Mouse (Mus musculus): ENCODE measurements around the gene Jade2. TPM values are rescaled to one million over a fixed set of nuclear protein-coding genes. Genes with fewer than 3 reads are reported as not detected.

Gene Jade2
- total RNA-seq (2021): 10 to 100 TPM; 34.0 to 39.7 TPM

DNA sequence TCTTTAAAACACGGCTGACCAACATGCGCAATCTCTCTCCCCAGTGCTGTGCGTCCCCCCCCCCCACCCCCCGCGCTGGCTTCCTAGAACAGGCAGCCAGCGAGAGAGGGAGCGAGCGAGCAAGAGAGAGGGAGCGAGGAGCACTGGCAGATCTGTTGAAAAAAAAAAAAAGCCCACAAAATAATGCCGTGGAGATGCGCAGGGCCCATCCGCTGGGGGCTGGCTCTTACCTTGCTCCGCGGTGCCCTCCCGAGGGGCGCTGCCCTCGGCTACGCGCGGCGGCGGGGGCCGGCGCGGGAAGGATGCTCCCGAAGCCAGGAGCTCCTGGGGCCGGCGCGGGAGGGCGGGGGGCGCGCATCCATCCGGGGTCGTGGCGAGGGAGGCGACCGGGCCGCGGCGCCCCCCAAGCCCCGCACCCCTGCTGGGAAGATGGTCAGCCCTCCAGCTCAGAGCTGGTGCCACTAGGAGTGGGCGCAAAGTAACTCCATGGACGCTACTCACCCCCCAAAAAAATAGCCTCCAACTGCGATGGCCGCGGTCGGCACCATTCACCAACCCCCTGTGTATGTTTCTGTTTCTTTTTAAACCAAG lies at the start of gene Jade2:
Gene Jade2, minus strand, starts transcription at position 573 of the 591 bp plus-strand sequence.
- intact Hi-C loops (cut with DNase I): loop anchor here (1.0 to 5.0 kb wide), 5 partner anchors 90 to 505 kb away; partner anchors contain the start of genes Cdkn2aipnl, Ppp2ca, Ube2b and Vdac1

DNA sequence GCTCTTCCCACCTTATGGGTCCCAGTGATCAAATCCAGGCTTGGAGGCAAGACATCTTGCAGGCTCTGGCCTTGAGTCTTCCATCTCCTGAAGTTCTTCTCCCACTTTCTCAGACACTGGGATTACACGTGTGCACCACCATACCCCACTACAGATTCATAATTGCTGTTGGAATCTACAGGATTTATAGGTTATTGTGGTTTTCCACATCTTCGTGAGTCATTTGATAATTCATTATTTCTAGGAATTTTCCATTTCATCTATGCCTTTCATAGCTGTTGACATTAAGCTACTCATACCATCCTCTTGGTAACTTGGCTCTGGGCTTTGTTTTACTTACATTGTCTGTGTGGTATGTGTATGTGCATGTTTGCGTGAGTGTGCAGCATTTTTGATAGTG lies 46.8 kb upstream of the Jade2 start:
- intact Hi-C loops (cut with DNase I): no loop called here
- no peak for DNase-seq (ENCODE audit: low spot score in 2 of 2)

More for the DNA sequence above, at the start of gene Jade2:
- peak; percentile 62 to 63 for DNase-seq (ENCODE audit: low spot score in 2 of 2)

DNA sequence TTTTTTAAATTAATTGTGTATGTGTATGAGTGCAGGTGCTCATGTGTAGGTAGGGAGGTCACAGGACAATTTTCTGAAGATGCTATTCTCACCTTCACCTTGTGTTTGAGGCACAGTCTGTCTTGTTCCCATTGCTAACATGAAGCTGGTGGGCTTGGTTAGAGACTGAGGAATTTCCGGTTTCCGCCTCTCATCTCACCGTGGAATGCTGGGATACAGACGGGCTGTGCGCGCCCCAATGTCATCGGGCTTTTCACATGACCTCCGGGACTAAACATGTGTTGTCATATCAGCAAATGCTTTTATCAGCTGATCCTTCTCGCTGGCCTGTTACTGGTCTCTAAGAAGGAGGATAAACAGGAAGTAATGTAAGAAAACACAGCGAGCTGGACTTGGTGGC lies 42.2 kb upstream of the Jade2 start:
- intact Hi-C loops (cut with DNase I): loop anchor here (5.0 kb wide), 1 partner anchor 48 kb away; no protein-coding TSS in a partner anchor

DNA sequence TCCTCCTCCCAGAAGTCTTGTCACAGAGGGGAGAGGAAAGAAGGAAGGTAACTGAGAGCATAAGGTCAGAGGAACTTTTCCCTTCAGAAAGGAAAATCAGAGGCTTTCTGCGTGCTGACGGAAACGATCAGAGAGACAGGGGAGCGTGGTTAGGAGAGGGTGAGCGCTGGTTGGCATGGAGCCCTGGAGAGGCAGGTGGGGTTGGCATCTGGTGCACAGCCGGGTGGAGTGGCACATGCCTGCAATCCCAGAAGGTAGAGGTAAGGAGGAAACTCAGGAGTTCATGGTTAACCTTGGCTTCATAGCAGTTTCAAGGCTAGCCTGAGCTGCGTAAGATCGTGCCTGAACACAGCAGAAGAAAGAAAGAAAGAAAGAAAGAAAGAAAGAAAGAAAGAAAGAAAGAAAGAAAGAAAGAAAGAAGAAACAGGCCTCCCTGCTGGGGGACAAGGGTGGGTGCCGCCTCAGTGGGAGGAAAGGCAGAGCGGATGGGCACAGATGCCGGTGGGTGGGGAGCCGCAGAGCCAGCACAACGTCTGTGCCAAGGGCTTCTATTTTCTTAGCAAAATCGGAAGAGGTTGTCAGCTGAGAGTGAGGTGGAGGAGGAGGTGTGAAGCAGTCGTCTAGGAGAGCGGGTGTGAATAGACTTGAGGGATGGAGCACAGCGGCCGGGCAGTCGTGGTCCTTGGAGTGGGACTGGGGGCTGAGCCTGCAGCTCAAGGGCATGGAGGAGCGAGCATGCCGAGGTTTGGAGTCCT lies 41.0 kb upstream of the Jade2 start:
- peak; percentile 82 to 88 for DNase-seq (ENCODE audit: low spot score in 2 of 2)
- intact Hi-C loops (cut with DNase I): loop anchor here (1.0 to 5.0 kb wide), 2 partner anchors 40 to 49 kb away; no protein-coding TSS in a partner anchor

More for the DNA sequence above, 42.2 kb upstream of the Jade2 start:
- no peak for DNase-seq (ENCODE audit: low spot score in 2 of 2)

DNA sequence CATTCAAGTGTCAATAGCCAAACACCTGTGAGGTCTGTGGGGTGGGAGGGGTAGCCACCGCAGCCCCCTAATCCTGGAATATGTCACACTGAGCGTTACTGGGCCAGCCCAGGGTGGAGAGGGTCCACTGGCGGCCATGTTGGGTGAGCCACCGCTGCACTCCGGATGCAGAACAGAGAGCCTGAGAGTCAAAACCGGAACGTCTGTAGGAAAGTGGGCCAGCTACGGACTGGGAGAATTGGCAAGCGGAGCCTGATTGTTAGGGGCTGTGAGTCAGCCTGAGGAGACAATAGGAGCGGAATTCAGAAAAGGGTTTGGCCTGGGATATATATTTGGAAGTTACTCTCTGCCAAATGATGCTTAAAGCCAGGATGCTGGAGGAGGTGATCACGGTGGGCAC lies 39.9 kb upstream of the Jade2 start:
- intact Hi-C loops (cut with DNase I): loop anchor here (5.0 kb wide), 1 partner anchor 50 kb away; no protein-coding TSS in a partner anchor
- peak; percentile 25 to 33 for DNase-seq (ENCODE audit: low spot score in 2 of 2)

DNA sequence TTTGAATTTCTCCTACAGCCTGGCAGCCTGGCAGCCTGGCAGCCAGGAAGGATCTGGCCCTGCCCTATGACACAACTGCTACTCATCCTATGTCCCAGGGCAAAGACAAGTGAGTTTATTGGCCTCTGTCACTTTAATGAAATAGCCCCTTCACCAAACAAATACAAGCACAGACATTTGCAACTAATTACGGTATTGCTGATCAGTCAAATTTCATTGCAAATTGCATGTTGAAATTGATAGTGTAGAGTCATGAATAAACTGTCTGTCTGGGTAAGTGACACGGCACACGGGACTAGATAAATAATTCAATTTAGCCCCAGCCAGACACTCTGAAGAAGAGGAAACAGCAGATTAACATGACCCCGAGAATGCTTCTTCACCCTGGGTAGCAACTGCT lies 38.6 kb upstream of the Jade2 start:
- intact Hi-C loops (cut with DNase I): loop anchor here (5.0 kb wide), 1 partner anchor 51 kb away; no protein-coding TSS in a partner anchor
- no peak for DNase-seq (ENCODE audit: low spot score in 2 of 2)

DNA sequence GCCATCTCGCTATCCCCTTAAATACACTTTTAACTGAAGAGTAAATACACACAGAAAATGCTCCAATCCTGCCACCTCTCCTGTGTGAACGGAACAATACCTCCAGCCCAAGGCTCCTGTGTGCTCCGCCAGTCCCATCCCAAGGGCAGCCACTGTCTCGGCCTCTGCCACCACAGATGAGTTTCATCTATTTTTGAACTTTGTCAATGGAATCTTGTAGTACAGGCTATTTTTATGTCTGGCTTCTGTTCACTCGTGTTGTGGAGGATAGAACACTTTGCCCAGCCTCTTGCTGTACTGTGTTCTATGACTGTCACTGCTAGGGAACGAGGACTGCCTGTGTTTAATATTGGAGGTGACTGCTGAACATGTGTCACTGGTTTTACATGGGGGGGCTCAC lies 28.2 kb upstream of the Jade2 start:
- intact Hi-C loops (cut with DNase I): no loop called here
- DNase-seq (ENCODE audit: low spot score in 2 of 2): no peak

DNA sequence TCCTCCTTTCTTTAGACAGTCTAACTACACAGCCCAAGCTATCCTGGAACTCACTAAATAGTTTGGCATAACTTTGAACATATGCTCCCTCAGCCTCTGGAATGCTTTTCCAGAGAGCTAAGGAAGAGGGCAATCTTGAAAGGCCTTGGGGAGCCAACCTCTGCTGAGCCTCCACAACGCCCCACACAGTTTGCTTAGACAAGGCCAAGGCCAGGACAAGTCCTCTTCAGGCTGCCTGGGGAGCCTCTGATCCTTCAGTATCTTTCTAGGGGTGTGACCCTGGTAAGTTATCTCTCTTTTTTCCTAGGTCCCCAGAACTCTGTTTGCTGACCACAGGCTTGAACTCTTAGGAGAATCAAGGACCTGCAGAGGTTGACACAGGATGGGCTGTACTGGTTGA lies 26.6 kb upstream of the Jade2 start:
- intact Hi-C loops (cut with DNase I): no loop called here
- DNase-seq (ENCODE audit: low spot score in 2 of 2): no peak

DNA sequence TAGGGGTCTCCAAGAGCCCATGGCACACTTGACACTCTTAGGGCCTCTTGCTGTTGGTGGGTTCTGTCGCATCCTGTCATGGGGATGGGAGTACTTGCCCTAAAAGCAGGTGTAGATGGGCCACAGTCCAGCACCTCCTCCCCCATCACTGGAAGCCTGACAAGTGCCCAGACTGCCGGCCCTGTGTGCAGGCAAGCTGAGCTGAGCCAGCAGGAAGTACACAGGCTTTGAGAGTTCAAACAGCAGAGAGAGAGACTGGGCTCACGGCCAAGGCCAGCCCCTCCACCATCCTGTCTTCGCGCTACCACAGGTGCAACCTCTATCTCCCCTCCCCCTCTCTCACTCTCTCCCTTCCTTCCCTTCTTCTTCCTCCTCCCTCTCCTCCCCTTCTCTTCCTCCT lies 26.2 kb upstream of the Jade2 start:
- no peak for DNase-seq (ENCODE audit: low spot score in 2 of 2)
- intact Hi-C loops (cut with DNase I): no loop called here

DNA sequence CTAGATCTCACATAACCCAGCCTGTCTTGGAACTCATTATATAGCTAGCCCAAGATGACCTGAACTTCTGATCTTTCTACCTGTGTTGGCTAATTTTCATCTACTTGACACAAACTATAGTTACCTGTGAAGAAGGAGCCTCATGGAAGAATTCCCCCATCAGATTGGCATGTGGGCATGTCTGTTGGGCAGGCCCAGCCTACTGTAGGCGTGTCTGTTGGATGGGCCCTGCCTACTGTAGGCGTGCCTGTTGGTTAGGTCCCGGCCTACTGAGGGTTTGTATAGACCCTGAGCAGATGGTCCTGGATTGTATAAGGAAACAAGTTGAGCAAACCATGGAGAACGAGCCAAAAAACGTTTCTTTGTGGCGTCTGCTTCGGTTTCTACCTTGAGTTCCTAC lies 24.3 kb upstream of the Jade2 start:
- no peak for DNase-seq (ENCODE audit: low spot score in 2 of 2)
- intact Hi-C loops (cut with DNase I): no loop called here

DNA sequence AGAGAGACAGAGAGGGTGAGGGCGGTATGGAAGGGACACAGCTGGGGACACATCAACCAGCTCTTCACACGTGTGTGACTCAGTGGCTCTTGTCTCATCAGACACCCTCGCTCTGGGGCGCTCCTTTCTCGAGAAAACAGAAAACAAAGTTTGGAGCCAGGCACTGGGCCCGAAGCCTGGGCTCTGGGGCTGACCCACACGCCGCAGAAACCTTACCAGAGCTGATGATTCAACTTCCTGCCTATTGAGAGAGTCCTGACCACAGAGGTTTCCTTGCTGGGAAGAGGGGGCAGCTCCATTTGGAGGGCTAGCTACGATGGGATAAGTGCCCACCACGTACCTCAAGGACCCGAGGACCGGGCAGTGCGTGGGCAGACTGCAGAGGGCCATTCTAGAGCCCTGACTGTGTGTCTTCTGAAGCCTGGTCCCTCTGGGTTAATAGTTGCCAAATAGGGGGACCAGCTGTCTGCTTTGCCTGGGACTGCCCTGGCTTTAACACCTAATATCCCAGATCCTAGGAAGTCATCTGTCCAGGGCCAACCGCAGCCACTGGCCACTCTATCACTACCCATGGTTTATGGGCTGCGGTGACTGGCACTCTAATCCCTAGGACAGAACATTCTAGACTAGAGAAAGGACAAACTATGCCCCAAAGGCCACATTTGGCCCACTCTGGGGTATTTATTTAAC lies 23.7 kb upstream of the Jade2 start:
- DNase-seq (ENCODE audit: low spot score in 2 of 2): no peak
- intact Hi-C loops (cut with DNase I): no loop called here

DNA sequence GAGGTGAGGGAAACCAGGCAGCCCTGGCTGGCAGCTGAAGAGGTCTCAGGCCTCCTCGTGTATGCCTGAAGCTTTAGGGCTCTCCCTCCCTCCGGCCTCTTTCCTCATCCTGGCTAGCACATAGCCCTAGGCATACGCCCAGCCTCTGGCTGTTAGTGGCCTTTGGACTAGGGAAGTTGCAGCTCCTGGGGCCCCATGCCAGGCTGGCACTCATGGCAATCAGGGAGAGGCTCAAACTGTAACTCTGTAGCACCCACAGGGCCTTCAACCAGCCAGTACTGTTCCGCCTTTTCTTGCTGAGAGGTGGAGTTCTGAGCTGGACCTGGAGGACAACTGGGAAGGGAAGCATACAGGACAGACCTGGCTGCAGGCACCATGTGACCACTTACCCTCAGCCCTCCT lies 19.5 kb upstream of the Jade2 start:
- DNase-seq (ENCODE audit: low spot score in 2 of 2): no peak
- intact Hi-C loops (cut with DNase I): no loop called here

DNA sequence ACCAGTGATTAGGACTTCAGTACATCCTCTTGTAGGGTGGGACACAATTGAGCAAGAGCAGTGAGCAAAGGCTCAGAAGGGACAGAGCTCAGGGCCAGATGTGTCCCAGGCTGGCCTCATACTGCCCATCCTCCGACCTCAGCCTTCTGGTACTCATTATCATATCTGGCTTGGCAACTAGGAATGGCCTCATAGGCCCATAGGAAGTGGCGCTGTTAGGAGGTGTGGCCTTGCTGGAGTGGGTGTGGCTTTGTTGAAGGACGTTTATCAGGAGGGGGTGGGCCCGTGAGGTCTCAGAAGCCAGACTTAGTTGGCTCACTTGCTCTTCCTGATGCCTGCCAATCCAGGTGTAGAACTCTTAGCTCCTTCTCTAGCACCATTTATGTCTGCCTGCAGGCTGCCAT lies 18.3 kb upstream of the Jade2 start:
- no peak for DNase-seq (ENCODE audit: low spot score in 2 of 2)
- intact Hi-C loops (cut with DNase I): no loop called here

DNA sequence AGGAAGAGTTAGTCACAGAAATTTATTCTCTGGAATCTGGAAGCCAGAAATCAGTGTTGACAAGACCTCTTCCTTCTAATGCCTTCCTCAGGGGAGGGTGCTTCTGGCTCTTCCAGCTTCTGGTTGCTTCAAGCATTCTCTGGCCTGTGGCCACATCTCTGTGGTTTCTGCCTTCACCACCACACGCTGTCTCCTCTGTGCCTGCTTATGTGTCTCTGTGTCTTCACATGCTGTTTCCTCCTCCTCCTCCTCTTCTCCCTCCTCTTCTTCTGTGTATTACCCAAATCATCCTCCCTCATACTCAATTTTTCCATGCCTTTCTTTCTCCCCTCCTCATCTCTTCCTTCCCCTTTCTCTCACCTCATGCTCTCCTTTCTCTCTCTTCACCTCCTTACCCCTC lies 17.6 kb upstream of the Jade2 start:
- intact Hi-C loops (cut with DNase I): no loop called here
- DNase-seq (ENCODE audit: low spot score in 2 of 2): no peak

DNA sequence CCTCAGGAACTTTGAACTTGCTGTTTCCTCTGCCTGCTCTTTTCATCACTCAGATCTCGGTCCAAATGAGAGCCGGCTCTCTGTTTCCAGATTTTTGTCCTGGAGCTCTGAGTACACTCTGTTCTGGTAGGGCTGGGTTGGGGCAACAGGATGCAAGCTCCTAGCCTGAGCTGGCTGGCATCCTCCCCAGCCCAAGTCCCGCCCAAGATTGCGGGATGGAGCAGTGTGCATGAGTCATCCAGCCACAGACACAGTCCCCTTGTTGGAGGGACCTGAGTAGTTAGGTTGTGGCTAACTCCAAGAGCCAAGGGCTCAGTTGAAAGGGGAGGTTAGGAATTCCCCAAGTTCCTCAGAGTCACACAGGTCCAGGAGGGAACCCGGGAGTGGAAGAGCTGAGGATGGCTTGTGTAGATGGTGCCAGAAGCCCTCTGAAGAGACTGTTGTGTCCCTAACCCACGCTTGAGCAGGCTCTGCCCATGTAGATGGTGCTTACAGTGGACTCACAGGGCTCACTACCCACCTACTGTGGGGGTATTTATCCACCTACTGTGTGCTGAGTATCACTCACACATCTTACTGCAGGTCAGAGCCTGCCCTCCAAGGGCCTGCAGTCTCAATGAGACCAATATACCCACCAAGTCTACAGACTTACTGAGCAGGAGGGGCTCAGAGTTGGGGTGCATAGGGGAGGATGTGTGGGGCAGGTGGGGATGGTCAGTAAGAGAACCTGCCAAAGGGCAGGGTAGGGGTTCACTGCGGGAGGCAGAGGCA lies 17.0 kb upstream of the Jade2 start:
- intact Hi-C loops (cut with DNase I): no loop called here
- peak; percentile 32 to 38 for DNase-seq (ENCODE audit: low spot score in 2 of 2)

DNA sequence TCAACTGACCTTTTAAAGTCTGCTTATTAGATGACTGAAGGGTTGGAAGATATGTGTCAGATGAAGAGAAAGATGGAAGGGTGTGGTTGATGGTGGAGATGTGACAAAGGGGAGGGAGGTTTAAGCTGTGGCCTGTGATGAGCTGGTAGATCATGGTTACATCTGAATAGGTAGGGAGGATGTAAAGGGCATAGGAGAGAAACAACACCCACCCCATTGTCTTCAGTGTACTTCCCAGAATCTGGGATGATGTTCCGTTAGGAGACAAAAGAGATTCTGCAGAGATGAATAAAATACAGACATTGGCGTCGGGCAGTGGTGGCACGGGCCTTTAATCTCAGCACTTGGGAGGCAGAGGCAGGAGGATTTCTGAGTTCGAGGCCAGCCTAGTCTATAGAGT lies 15.7 kb upstream of the Jade2 start:
- DNase-seq (ENCODE audit: low spot score in 2 of 2): no peak
- intact Hi-C loops (cut with DNase I): no loop called here

DNA sequence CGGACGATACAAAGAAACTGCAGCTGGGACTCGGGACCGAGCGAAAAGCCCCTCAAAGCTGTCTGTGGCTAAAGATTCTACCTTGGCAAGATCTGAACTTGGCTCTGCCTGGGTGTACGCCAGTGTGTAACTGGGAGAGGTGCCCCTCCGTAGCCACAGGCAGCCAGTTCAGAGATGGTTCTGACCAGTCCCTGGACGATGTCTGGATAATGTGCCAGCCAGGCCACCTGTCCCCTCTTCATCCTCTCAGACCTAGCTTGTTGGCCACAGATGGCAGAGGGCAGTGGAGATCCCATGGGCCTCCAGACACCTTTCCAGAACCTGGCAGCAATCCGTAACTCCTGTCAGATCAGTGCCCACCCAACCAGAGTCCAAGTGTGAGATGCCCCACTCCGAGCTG lies 9.8 kb upstream of the Jade2 start:
- intact Hi-C loops (cut with DNase I): no loop called here
- DNase-seq (ENCODE audit: low spot score in 2 of 2): no peak

DNA sequence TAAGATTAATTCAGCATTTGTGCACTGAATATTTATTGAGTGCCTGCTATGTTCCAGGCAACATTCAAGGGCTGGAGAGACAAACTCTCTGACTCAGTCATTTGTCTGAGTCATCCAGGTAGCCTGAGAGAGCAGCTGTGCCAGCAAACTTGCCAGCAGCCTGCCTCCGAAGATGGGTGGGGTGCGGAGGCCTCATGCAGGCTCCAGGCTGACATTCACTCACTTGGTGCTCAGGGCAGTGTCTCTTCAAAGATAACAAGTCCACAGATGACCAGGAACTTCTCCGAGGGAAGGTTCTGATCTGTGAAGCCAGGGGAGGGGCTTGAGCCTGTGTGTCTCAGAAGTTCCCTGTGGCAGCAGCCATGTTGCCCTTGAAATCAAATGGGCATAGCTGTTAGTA lies 8.6 kb upstream of the Jade2 start:
- DNase-seq (ENCODE audit: low spot score in 2 of 2): no peak
- intact Hi-C loops (cut with DNase I): no loop called here

DNA sequence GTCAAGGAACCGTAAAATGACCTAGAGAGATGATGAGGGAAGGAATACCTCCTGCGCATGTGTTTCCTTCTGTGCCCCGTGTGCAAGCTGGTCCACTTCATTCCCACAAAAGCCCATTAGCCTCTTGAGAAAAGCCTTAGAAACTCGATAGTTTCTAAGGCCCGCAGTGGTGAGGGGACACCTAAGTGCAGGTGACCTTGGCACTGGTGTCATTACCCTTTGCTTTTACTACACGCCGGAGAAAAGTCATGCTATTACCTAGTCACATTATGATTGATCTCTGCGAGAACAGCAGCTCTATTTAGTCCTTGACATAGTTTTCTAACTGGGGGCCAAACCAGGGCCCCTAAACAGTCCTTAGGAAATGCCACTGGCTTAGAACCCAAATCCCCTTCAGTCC lies 3.2 kb upstream of the Jade2 start:
- intact Hi-C loops (cut with DNase I): no loop called here
- no peak for DNase-seq (ENCODE audit: low spot score in 2 of 2)

DNA sequence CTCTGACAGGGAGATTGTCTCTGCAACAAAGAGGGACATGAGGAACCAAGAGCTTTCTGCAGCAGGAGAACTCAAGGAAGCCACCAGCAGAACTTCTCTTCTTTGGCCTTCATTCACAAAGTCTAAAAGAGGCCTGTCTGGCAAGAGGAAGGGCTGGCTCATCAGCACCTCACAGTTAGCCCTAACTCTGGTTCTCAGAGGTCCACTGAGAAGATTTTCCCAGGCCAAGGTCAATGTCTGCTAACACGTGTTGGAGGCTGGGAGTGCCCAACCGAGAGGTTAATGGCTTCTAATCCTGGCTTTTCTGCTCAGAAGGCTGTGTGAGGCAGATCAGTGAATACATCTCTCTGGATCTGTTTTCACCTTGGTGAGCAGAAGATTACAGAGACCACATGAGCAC lies 2.1 kb upstream of the Jade2 start:
- intact Hi-C loops (cut with DNase I): loop anchor here (5.0 kb wide), 3 partner anchors 88 to 503 kb away; partner anchors contain the start of genes Ppp2ca and Vdac1
- DNase-seq (ENCODE audit: low spot score in 2 of 2): no peak
